In the genomic region with DNA sequence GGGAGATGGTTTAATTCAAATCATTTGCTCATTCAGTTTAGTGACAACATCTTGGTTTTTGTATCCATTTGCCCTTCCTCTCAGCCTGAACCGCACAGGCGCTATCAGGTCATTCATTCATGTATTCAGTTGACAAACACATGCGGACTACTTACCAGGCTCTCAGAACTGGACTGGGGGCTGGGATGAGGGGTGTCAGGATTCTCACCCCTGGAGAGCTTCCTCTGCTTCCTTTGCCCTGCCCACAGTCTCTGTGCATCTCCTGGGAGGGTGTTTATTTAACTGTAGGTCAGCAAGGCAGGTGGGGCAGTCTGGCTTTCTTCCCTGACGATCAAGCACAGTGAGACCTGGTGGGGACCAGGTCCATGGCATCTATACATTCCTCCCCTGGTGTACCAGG, we compare ENCODE assay signal across 18 mouse cellular contexts.
"Had no signal": no experiment of that assay in that cellular context is flagged by ENCODE, and none has a peak within 500 bp of the region (broad histone marks: within the 10 kb centered on the region; RNA-seq: fewer than 3 reads in every experiment).

No protein-coding gene starts in this region.

- H3K27me3 ChIP-seq: midbrain, embryonic 13.5 days; neural tube, embryonic 13.5 days; neural tube, embryonic 15.5 days had no signal

- H3K4me2 ChIP-seq: lung, embryonic 14.5 days; midbrain, embryonic 13.5 days; neural tube, embryonic 13.5 days; neural tube, embryonic 15.5 days had no signal

- H3K36me3 ChIP-seq: midbrain, embryonic 10.5 days; midbrain, embryonic 13.5 days; neural tube, embryonic 13.5 days; neural tube, embryonic 15.5 days had no signal

- H3K9ac ChIP-seq: lung, embryonic 14.5 days; midbrain, embryonic 13.5 days; neural tube, embryonic 13.5 days; neural tube, embryonic 15.5 days had no signal

- ATAC-seq: midbrain, embryonic 13.5 days; midbrain, embryonic 16.5 days had no signal

- H3K9me3 ChIP-seq: midbrain, embryonic 10.5 days; midbrain, embryonic 13.5 days; neural tube, embryonic 13.5 days; neural tube, embryonic 15.5 days had no signal

- H3K4me3 ChIP-seq: midbrain, embryonic 10.5 days; midbrain, embryonic 13.5 days; myocyte; neural tube, embryonic 13.5 days; neural tube, embryonic 15.5 days had no signal

- DNase-seq: lung, adult 18-20 months; lung, embryonic 14.5 days; lung, postnatal 10 days; lung, postnatal 4 days; retina, postnatal 1 day; right cerebral cortex, adult 18-20 months; right cerebral cortex, postnatal 25 days; right cerebral cortex, postnatal 4 days; spleen, adult 18-20 months; thymus, adult 18-20 months; thymus, postnatal 14 days; thymus, postnatal 36 days had no signal

- H3K27ac ChIP-seq: midbrain, embryonic 10.5 days; midbrain, embryonic 13.5 days; neural tube, embryonic 13.5 days; neural tube, embryonic 15.5 days had no signal
